Mouse (Mus musculus) stomach, postnatal 0 days (tissue): ENCODE measurements at regions not wholly inside any gene's neighbourhood (a gene's known extent, or its start where the extent isn't known, plus 50 kb on each side); places are given as distances from the start of the nearest gene placed in this dataset.

Experiments
- CTCF ChIP-seq: IDR thresholded peaks from 2 replicates; pipeline ENCODE4 v1.5.1; 2016; ENCODE audit warnings: antibody characterized with exemption, low read depth, mild to moderate bottlenecking, moderate library complexity
- EP300 ChIP-seq: optimal IDR thresholded peaks from 2 replicates; pipeline ENCODE3; 2016; ENCODE audit warnings: antibody characterized with exemption

DNA sequence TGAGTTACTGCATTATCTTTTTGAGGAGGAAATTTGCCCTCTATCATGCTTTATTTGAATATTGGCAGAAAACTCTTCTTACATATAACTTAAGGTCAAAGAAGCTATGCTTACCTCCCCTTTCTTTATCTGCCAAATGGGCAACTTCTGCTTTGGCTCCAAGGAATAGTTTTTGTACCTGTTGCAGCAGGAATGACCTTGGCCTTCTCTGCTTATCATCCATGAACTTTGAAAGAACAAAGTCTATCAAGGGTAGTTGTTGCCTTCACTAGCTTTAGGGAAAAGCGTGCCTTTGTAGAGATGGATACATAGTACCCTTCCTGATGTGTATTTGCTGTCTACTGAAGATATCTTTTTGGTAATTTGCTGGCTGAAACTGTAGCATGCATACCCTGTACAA lies 59.1 kb upstream of the Cast start:
- TF ChIP-seq CTCF (no peak), EP300 (no peak)
